Mouse (Mus musculus): ENCODE measurements around the gene Nxt1. TPM values are rescaled to one million over a fixed set of nuclear protein-coding genes. Genes with fewer than 3 reads are reported as not detected.

The Nxt1 gene
- 10 to 100 TPM; 57.3 to 68.5 TPM for polyA plus RNA-seq (2017; shearing (Covaris generic))

DNA sequence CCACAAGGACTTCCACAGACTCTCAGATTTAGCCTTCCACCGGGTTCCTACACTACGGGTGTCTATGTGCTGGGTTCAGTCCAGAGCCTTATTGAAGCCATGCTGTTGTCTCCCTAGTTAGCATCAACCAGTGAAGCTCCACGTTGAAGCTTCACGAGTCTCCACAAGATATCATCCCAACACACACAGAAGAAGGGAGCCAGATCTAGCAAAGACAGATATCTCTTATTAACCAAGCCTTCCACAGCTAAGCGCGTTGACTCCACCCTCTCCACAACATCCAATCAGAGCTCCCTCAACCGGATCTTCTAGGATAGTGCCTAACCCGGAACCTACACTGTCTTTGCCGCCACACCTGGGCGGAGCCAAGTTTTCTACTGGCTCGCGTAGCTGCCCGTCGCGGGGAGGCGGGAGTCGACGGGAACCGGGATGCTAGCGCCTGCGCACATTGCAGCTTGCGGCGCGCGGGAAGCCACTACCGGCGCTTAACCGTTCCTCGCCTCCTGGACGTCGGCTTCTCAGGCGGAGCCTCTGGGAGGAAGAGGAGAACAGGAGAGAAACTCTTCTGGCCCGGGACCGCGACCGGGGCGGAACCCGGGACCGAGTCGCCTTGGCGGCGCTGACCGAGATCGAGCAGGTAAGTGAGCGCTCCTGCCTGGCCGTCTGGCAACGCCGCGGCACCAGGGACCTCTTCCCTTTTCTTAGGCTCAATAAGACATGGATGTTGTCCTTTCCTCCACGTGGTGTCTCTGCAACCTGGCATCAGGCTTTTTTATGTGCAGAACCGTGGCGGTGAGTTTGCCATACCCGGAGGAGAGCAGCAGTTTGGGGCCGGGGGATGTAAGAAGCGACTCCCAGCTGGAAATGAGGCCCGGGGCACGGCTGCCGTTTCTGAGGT is at the start of gene Nxt1:
Nxt1 (plus strand) TSS at position 403 of the 898 bp plus-strand sequence.

GRCm38 (mm10) chr2:148680775-148681291 is 8.4 kb downstream of the Nxt1 start, which contains the start of gene Gzf1:
Gene Gzf1, plus strand, starts transcription at chr2:148681023.

Other genes with a start within 250 kb of the Nxt1 start
- gene Cd93, start 229.0 kb upstream of the Nxt1 start, polyA plus RNA-seq (2017; shearing (Covaris generic)): under 1 TPM; 0.16 to 0.48 TPM
- 10 to 100 TPM; 13.1 to 13.5 TPM for gene Gzf1, start 8.4 kb downstream of the Nxt1 start, polyA plus RNA-seq (2017; shearing (Covaris generic))
- 1 to 10 TPM; 1.4 to 4.3 TPM for gene Napb, start 59.9 kb downstream of the Nxt1 start, polyA plus RNA-seq (2017; shearing (Covaris generic))
- gene Cstl1, start 77.8 kb downstream of the Nxt1 start, polyA plus RNA-seq (2017; shearing (Covaris generic)): not detected
- gene Cst11, start 98.9 kb downstream of the Nxt1 start, polyA plus RNA-seq (2017; shearing (Covaris generic)): under 1 TPM in 1 of 2 experiments, not detected in 1; 0.27 TPM
- gene 8030411F24Rik, start 109.4 kb downstream of the Nxt1 start, polyA plus RNA-seq (2017; shearing (Covaris generic)): not detected
- gene Cst12, start 116.8 kb downstream of the Nxt1 start, polyA plus RNA-seq (2017; shearing (Covaris generic)): under 1 TPM in 1 of 2 experiments, not detected in 1; 0.34 TPM
- under 1 TPM in 1 of 2 experiments, not detected in 1; 0.62 TPM for gene Cst8, start 126.2 kb downstream of the Nxt1 start, polyA plus RNA-seq (2017; shearing (Covaris generic))
- gene Cst13, start 147.5 kb downstream of the Nxt1 start, polyA plus RNA-seq (2017; shearing (Covaris generic)): not detected
- gene Cst9, start 162.5 kb downstream of the Nxt1 start, polyA plus RNA-seq (2017; shearing (Covaris generic)): not detected
- gene 9230104L09Rik, start 192.4 kb downstream of the Nxt1 start, polyA plus RNA-seq (2017; shearing (Covaris generic)): not detected
- 100 to 1,000 TPM; 125 to 150 TPM for gene Cst3, start 203.1 kb downstream of the Nxt1 start, polyA plus RNA-seq (2017; shearing (Covaris generic))